Mouse (Mus musculus): ENCODE results near the gene Sptbn1.

The Sptbn1 gene

GRCm38 (mm10) chr11:30267892-30268647 is at the start of gene Sptbn1:
TSS of gene Sptbn1 (minus strand) at chr11:30268175.
- DNase-seq (ENCODE audit: low spot score): peak; percentile 89

GRCm38 (mm10) chr11:30294279-30294678 is 26.3 kb upstream of the Sptbn1 start:
- DNase-seq (ENCODE audit: low spot score): no peak

- DNase-seq (ENCODE audit: low spot score): no peak
Measured at GRCm38 (mm10) chr11:30292221-30293160, 24.5 kb upstream of the Sptbn1 start.

GRCm38 (mm10) chr11:30291155-30291554 is 23.2 kb upstream of the Sptbn1 start:
- peak; percentile 13 for DNase-seq (ENCODE audit: low spot score)

GRCm38 (mm10) chr11:30289470-30290431 is 21.8 kb upstream of the Sptbn1 start:
- no peak for DNase-seq (ENCODE audit: low spot score)

GRCm38 (mm10) chr11:30288075-30288474 is 20.1 kb upstream of the Sptbn1 start:
- no peak for DNase-seq (ENCODE audit: low spot score)

GRCm38 (mm10) chr11:30283710-30284109 is 15.7 kb upstream of the Sptbn1 start:
- DNase-seq (ENCODE audit: low spot score): peak; percentile 9

GRCm38 (mm10) chr11:30281096-30281495 is 13.1 kb upstream of the Sptbn1 start:
- no peak for DNase-seq (ENCODE audit: low spot score)

- no peak for DNase-seq (ENCODE audit: low spot score)
Measured at GRCm38 (mm10) chr11:30279278-30279677, 11.3 kb upstream of the Sptbn1 start.

GRCm38 (mm10) chr11:30275436-30276031 is 7.6 kb upstream of the Sptbn1 start:
- DNase-seq (ENCODE audit: low spot score): no peak

- no peak for DNase-seq (ENCODE audit: low spot score)
Measured at GRCm38 (mm10) chr11:30269524-30269923, 1.5 kb upstream of the Sptbn1 start.

GRCm38 (mm10) chr11:30268648-30269375 is 837 bp upstream of the Sptbn1 start:
- DNase-seq (ENCODE audit: low spot score): no peak

GRCm38 (mm10) chr11:30267036-30267891 is 711 bp downstream of the Sptbn1 start:
- peak; percentile 57 for DNase-seq (ENCODE audit: low spot score)

GRCm38 (mm10) chr11:30266691-30267035 is 1.3 kb downstream of the Sptbn1 start:
- DNase-seq (ENCODE audit: low spot score): no peak

- no peak for DNase-seq (ENCODE audit: low spot score)
Measured at GRCm38 (mm10) chr11:30265666-30266065, 2.3 kb downstream of the Sptbn1 start.

GRCm38 (mm10) chr11:30263627-30264026 is 4.3 kb downstream of the Sptbn1 start:
- no peak for DNase-seq (ENCODE audit: low spot score)

- no peak for DNase-seq (ENCODE audit: low spot score)
Measured at GRCm38 (mm10) chr11:30258739-30259350, 9.1 kb downstream of the Sptbn1 start.

- peak; percentile 34 for DNase-seq (ENCODE audit: low spot score)
Measured at GRCm38 (mm10) chr11:30257812-30258211, 10.2 kb downstream of the Sptbn1 start.

GRCm38 (mm10) chr11:30257085-30257484 is 10.9 kb downstream of the Sptbn1 start:
- no peak for DNase-seq (ENCODE audit: low spot score)
